Mouse (Mus musculus): Measurements from ENCODE around the gene Dtwd1. TPM values are rescaled to one million over a fixed set of nuclear protein-coding genes. Genes with fewer than 3 reads are reported as not detected.
"Not testable (repeated sequence)": the region's sequence is repeated elsewhere in the genome, so short reads cannot be mapped to it uniquely, and the experiment has no call there.

Dtwd1 gene
- total and polyA plus RNA-seq, 3 experiments, result 2.1 to 25.7 (median 24.7) TPM

DNA sequence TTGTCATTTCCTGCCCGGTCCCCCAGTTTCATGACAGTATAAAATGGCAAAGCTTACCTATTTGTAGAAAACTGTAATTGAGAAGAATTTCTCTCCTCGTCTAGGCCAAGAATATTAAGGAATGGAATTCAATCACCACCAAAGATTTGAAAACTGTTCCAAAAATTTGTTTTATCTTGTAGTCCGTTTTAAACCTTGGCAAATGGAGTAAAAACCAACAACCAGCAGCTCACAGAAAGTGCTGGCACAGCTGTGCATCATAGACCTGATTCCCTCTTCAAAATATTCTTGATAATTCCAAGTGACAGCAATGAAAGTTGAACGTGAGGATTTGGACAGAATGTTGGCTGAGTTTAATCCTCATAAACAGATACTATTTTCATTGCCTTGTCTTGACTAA lies 39.4 kb downstream of the Dtwd1 start:
- DNase-seq (ENCODE audit: low spot score), result no peak
- no peak for ATAC-seq (ENCODE audit: extremely low read depth, insufficient number of reproducible peaks, low FRiP score, poor library complexity, severe bottlenecking)
- peaks cover 2% of the 10 kb centered on the region; the same call in 1 of the 2 replicates for H3K27me3 ChIP-seq (ENCODE audit: insufficient read depth, low read length)
- TF ChIP-seq POLR2AphosphoS5 (IDR thresholded peaks at IDR 0.05; ENCODE audit: insufficient replicate concordance, low read depth, low read length), result no peak
- TF ChIP-seq GATA1 (IDR thresholded peaks at IDR 0.05; ENCODE audit: borderline replicate concordance, low read length), result no peak
- TF ChIP-seq CTCF (IDR thresholded peaks at IDR 0.05; ENCODE audit: low read depth, low read length), result no peak
- no peak for TF ChIP-seq TAL1 (conservative IDR thresholded peaks at IDR 0.05; ENCODE audit: low read depth, low read length)
- TF ChIP-seq GATA2 (IDR thresholded peaks at IDR 0.05; ENCODE audit: borderline replicate concordance, low read depth, low read length), result no peak
- no peaks in the 10 kb centered on the region for H3K36me3 ChIP-seq (replicated peaks)
- no peaks in the 10 kb centered on the region for H3K9me3 ChIP-seq (replicated peaks)
- no peak overlapping the region for H3K4me3 ChIP-seq (ENCODE audit: low read depth, low read length)
- H3K4me1 ChIP-seq (ENCODE audit: insufficient read depth, low read depth, low read length), result no peaks in the 10 kb centered on the region; the same call in 1 of the 2 replicates

DNA sequence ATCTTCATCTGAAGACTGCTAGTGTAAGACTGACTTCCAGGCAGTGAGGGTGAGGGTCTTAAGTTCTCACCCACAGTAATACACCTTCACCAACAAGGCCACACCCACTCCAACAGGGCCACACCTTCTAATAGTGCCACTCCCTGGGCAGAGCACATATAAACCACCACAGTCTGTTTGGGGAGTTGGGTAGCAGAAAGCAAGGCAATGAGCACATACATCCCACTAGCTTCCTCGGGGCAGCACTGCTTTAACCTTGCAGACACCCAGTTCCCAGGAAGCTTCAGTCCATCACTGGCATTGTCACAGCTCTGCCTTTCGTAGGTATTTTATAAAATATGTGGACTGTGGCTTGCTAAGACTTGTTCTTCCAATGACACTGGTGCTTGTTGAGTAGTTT lies 40.2 kb downstream of the Dtwd1 start:
- Histone ChIP-seq H3K9me3 (replicated peaks) (no peaks in the 10 kb centered on the region), H3K4me3 (ENCODE audit: low read depth, low read length) (no peak overlapping the region), H3K4me1 (ENCODE audit: insufficient read depth, low read depth, low read length) (no peaks in the 10 kb centered on the region; the same call in 1 of the 2 replicates), H3K27me3 (ENCODE audit: insufficient read depth, low read length) (peaks cover 2% of the 10 kb centered on the region; the same call in 1 of the 2 replicates), H3K36me3 (replicated peaks) (no peaks in the 10 kb centered on the region)
- ATAC-seq (ENCODE audit: extremely low read depth, insufficient number of reproducible peaks, low FRiP score, poor library complexity, severe bottlenecking), result no peak
- TF ChIP-seq CTCF (IDR thresholded peaks at IDR 0.05; ENCODE audit: low read depth, low read length) (no peak), POLR2AphosphoS5 (IDR thresholded peaks at IDR 0.05; ENCODE audit: insufficient replicate concordance, low read depth, low read length) (no peak), TAL1 (conservative IDR thresholded peaks at IDR 0.05; ENCODE audit: low read depth, low read length) (no peak), GATA1 (IDR thresholded peaks at IDR 0.05; ENCODE audit: borderline replicate concordance, low read length) (no peak), GATA2 (IDR thresholded peaks at IDR 0.05; ENCODE audit: borderline replicate concordance, low read depth, low read length) (no peak)
- DNase-seq (ENCODE audit: low spot score), result no peak

DNA sequence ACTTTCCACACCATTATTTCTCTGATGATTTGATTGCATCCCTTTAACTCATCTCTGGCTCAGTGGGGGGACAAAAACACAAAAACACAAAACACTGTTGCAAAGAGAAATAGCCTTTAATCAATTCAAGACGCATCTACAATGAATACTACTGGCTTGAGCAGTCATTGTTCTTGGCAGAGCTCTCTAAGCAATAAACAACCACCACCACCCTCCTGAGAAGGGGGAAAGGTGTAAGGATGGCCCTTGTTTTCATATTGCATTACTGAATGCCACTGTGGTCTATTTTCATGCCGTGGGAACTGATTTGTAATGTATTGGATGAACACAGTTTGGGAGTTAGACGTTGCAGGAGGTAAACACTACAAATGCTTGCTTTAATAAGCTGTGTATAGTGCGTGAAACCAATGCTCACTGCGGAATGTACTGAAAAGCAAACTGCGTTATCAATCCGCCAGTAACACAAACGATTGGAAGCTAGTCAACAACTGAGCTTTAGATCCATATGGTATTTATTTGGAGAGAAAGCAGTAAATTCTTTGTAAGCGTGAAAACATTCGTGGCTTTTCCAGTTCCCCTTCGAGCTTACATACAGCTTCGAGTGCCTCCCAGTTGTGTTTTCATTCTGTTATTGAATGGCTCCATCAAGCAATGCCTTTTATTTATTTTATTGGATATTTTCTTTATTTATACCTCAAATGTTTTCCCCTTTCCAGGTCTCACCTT lies 43.9 kb downstream of the Dtwd1 start:
- ATAC-seq (ENCODE audit: extremely low read depth, insufficient number of reproducible peaks, low FRiP score, poor library complexity, severe bottlenecking), result no peak
- no peaks in the 10 kb centered on the region for H3K9me3 ChIP-seq (replicated peaks)
- no peaks in the 10 kb centered on the region for H3K36me3 ChIP-seq (replicated peaks)
- H3K4me1 ChIP-seq (ENCODE audit: insufficient read depth, low read depth, low read length), result no peaks in the 10 kb centered on the region; the same call in 1 of the 2 replicates
- no peak for DNase-seq (ENCODE audit: low spot score)
- peaks cover 2% of the 10 kb centered on the region; the same call in 1 of the 2 replicates for H3K27me3 ChIP-seq (ENCODE audit: insufficient read depth, low read length)
- TF ChIP-seq CTCF (IDR thresholded peaks at IDR 0.05; ENCODE audit: low read depth, low read length) (no peak), TAL1 (conservative IDR thresholded peaks at IDR 0.05; ENCODE audit: low read depth, low read length) (no peak), GATA1 (IDR thresholded peaks at IDR 0.05; ENCODE audit: borderline replicate concordance, low read length) (no peak), GATA2 (IDR thresholded peaks at IDR 0.05; ENCODE audit: borderline replicate concordance, low read depth, low read length) (no peak), POLR2AphosphoS5 (IDR thresholded peaks at IDR 0.05; ENCODE audit: insufficient replicate concordance, low read depth, low read length) (no peak)
- no peak overlapping the region for H3K4me3 ChIP-seq (ENCODE audit: low read depth, low read length)

DNA sequence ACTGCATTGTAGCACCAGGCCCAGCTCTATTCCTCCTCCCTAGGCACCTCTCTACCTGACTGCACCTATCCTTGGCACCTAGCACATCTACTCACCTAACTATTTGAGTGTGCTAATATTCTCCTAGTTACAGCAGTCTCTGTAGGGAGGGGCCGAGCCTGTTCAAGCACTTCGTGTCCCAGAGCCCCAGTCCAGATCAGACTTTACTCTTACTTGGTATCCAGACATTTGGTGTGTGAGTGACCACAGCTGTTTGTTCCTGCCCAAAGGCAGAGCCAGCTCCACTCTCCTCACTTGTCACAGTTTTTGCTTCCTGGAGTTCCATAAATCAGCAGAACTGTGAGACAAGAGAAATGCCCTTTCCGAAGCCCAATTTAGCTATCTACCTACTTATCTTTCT lies 47.0 kb downstream of the Dtwd1 start:
- Histone ChIP-seq H3K9me3 (replicated peaks) (no peaks in the 10 kb centered on the region), H3K36me3 (replicated peaks) (no peaks in the 10 kb centered on the region), H3K27me3 (ENCODE audit: insufficient read depth, low read length) (0 out of 2 replicates have a peak, but pooled peaks cover 3% of the 10 kb centered on the region), H3K4me1 (ENCODE audit: insufficient read depth, low read depth, low read length) (no peaks in the 10 kb centered on the region), H3K4me3 (ENCODE audit: low read depth, low read length) (no peak overlapping the region)
- ATAC-seq (ENCODE audit: extremely low read depth, insufficient number of reproducible peaks, low FRiP score, poor library complexity, severe bottlenecking) (no peak), DNase-seq (ENCODE audit: low spot score) (no peak)
- TF ChIP-seq CTCF (IDR thresholded peaks at IDR 0.05; ENCODE audit: low read depth, low read length) (no peak), GATA1 (IDR thresholded peaks at IDR 0.05; ENCODE audit: borderline replicate concordance, low read length) (no peak), TAL1 (conservative IDR thresholded peaks at IDR 0.05; ENCODE audit: low read depth, low read length) (no peak), POLR2AphosphoS5 (IDR thresholded peaks at IDR 0.05; ENCODE audit: insufficient replicate concordance, low read depth, low read length) (no peak), GATA2 (IDR thresholded peaks at IDR 0.05; ENCODE audit: borderline replicate concordance, low read depth, low read length) (no peak)

DNA sequence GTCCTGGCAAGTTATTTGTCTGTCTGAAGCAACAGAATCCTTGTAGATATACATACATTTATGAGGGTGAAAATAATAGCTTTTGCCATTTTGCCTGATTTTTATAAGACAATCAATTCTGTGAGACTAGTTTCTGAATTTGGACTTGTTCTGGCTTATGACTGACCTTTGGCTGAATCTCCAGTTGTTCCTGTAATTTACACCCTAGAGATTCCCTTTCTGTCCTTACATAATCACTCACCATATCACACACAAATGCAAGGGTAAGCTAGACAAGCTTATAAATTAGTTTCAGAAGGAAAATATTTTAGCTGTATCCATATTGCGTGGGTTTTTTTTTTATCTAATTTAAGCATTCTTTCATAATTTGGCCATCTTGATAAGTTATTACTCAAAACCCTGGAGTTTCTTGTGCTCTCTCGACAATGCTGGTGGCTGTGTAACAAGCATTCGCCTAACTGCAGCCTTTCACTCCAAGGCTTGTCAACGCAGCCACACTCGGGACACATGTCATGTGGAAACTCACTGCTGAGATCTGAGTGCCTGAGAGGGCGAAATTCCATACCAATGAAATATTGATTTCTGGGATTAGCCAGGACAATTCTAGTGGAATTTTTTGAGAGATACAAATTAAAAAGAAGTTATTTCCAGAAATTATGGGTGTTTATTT lies 59.2 kb downstream of the Dtwd1 start:
- Histone ChIP-seq H3K27me3 (ENCODE audit: insufficient read depth, low read length) (no peaks in the 10 kb centered on the region), H3K9me3 (replicated peaks) (no peaks in the 10 kb centered on the region), H3K36me3 (replicated peaks) (no peaks in the 10 kb centered on the region), H3K4me3 (ENCODE audit: low read depth, low read length) (no peak overlapping the region), H3K4me1 (ENCODE audit: insufficient read depth, low read depth, low read length) (no peaks in the 10 kb centered on the region)
- TF ChIP-seq POLR2AphosphoS5 (IDR thresholded peaks at IDR 0.05; ENCODE audit: insufficient replicate concordance, low read depth, low read length) (no peak), TAL1 (conservative IDR thresholded peaks at IDR 0.05; ENCODE audit: low read depth, low read length) (no peak), CTCF (IDR thresholded peaks at IDR 0.05; ENCODE audit: low read depth, low read length) (no peak), GATA1 (IDR thresholded peaks at IDR 0.05; ENCODE audit: borderline replicate concordance, low read length) (no peak), GATA2 (IDR thresholded peaks at IDR 0.05; ENCODE audit: borderline replicate concordance, low read depth, low read length) (no peak)
- DNase-seq (ENCODE audit: low spot score), result no peak
- ATAC-seq (ENCODE audit: extremely low read depth, insufficient number of reproducible peaks, low FRiP score, poor library complexity, severe bottlenecking), result no peak

DNA sequence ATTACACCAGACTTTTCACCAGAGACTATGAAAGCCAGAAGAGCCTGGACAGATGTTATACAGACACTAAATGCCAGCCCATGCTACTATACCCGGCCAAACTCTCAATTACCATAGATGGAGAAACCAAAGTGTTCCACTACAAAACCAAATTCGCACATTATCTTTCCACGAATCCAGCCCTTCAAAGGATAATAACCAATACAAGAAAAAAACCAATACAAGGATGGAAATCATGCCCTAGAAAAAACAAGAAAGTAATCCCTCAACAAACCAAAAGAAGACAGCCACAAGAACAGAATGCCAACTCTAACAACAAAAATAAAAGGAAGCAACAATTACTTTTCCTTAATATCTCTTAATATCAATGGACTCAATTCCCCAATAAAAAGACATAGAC lies 62.9 kb downstream of the Dtwd1 start, which contains the start of gene Gm17555:
Gm17555 (plus strand) TSS at position 301 of the 400 bp plus-strand sequence.
- not testable (repeated sequence) for H3K9me3 ChIP-seq (replicated peaks); H3K4me3 ChIP-seq (ENCODE audit: low read depth, low read length); ATAC-seq (ENCODE audit: extremely low read depth, insufficient number of reproducible peaks, low FRiP score, poor library complexity, severe bottlenecking); H3K36me3 ChIP-seq (replicated peaks); H3K4me1 ChIP-seq (ENCODE audit: insufficient read depth, low read depth, low read length); DNase-seq (ENCODE audit: low spot score); H3K27me3 ChIP-seq (ENCODE audit: insufficient read depth, low read length)

Other genes starting within 250 kb of the Dtwd1 start
- gene Fgf7, start 117.5 kb upstream of the Dtwd1 start, total RNA-seq (2014; fragmentation: Nextera tagmentation), result not detected in 2 replicates
- gene Fgf7, start 117.5 kb upstream of the Dtwd1 start, total RNA-seq (2017), result 0.17 and 0.98 TPM in 2 replicates
- gene Fgf7, start 117.5 kb upstream of the Dtwd1 start, polyA plus RNA-seq (2012), result not detected in 2 replicates
- not detected in 2 replicates for gene Fam227b, start 137 bp upstream of the Dtwd1 start, total RNA-seq (2014; fragmentation: Nextera tagmentation)
- gene Fam227b, start 137 bp upstream of the Dtwd1 start, total RNA-seq (2017), result 0.17 and 0.27 TPM in 2 replicates
- not detected in 2 replicates for gene Fam227b, start 137 bp upstream of the Dtwd1 start, polyA plus RNA-seq (2012)
- not detected in 2 replicates for gene Gm17555, start 63.0 kb downstream of the Dtwd1 start, total RNA-seq (2014; fragmentation: Nextera tagmentation)
- 0.16 and 0.23 TPM in 2 replicates for gene Gm17555, start 63.0 kb downstream of the Dtwd1 start, total RNA-seq (2017)
- not detected in 2 replicates for gene Gm17555, start 63.0 kb downstream of the Dtwd1 start, polyA plus RNA-seq (2012)

Measured in G1E (cell line).